Mouse (Mus musculus): ENCODE results near the gene Myl7. TPM values are rescaled to one million over a fixed set of nuclear protein-coding genes. Genes with fewer than 3 reads are reported as not detected.

Myl7 gene
- total RNA-seq, 2 experiments from 2014 or later = not detected

DNA sequence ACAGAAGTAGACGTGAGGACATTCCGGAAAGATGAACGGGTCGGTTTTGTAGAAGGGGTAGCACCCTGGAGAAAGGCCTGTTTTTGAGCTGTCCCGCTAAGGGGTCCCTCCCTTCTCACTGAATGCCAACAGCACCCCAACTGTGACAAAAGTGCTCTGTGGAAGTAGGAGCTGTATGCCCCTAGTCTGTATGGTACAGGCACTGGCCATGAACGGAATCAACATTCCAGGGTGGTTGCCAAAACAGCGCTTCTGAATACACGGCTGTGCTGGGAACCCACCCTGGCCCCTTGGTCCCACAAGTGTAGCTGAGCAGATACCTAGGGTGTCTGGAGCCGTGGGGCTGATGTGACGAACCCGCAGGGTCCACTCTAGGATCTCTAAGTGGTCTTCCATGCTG, 25.9 kb downstream of the Myl7 start:
- no peak for DNase-seq
- intact Hi-C loops (cut with DNase I; ENCODE audit: low total_unique reads) = no loop called here

GRCm38 (mm10) chr11:5870069-5870468, 28.5 kb downstream of the Myl7 start:
- peak; percentile 54 for DNase-seq
- intact Hi-C loops (cut with DNase I; ENCODE audit: low total_unique reads) = no loop called here

DNA sequence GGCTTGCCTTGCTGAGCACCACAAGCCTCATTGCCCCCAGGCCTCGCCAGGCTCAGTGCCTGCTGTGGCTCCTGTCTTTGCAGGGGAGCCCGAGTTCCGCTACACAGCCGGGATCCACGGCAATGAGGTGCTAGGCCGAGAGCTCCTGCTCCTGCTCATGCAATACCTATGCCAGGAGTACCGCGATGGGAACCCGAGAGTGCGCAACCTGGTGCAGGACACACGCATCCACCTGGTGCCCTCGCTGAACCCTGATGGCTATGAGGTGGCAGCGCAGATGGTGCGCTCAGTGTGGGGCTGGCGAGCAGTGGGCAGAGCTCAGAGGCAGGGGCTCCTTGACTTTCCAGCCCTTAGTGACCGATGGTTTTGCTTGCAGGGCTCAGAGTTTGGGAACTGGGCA, 29.3 kb downstream of the Myl7 start:
- intact Hi-C loops (cut with DNase I; ENCODE audit: low total_unique reads) = no loop called here
- DNase-seq = no peak

DNA sequence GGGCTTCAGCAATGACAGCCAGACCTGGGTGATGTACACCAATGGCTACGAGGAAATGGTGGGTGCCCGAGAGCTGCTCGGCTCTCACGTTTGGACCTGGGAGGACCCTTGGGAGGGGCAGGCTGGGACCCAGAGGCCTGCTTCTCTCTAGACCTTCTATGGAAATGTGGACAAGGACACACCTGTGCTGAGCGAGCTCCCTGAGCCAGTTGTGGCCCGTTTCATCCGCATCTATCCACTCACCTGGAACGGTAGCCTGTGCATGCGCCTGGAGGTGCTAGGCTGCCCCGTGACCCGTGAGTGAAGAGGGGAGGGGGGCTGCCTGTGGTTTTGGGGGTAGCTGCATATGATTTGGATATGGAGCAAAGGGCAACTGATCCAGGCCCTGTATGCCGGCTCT, 30.3 kb downstream of the Myl7 start:
- intact Hi-C loops (cut with DNase I; ENCODE audit: low total_unique reads) = no loop called here
- no peak for DNase-seq

- intact Hi-C loops (cut with DNase I; ENCODE audit: low total_unique reads) = no loop called here
- DNase-seq = no peak
These were observed 31.4 kb downstream of the Myl7 start for GRCm38 (mm10) chr11:5867196-5867595.

GRCm38 (mm10) chr11:5862394-5863105, 36.0 kb downstream of the Myl7 start:
- intact Hi-C loops (cut with DNase I; ENCODE audit: low total_unique reads) = no loop called here
- DNase-seq = no peak

DNA sequence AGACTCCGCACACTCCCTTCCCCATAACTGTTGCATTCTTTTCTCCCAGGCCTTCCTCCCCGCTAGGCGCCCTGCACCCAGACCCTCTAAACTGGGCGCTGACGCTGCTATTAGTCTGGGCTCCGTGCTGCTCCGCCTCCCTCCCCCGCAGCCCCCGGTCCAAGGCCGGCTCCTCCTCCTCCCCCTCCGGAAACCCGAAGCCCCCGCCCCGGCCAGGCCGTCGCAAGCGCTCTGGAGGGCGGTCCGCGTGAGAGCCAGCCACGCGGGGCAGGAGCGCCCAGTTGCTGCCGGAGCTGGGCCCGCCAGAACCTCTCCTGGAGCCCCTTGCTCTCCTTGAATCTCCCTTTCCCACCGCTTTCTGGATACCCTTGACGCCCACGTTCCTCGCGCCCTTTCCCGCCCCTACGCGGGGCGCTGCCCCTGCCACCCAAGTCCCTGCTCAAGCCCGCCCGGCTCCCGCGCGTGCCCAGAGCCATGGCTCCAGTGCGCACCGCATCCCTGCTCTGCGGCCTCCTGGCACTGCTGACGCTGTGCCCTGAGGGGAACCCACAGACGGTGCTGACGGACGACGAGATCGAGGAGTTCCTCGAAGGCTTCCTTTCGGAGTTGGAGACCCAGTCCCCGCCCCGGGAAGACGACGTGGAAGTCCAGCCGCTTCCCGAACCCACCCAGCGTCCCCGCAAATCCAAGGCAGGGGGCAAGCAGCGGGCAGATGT, 36.7 kb downstream of the Myl7 start, which contains the start of gene Aebp1:
TSS of gene Aebp1 (plus strand) at position 270 of the 716 bp plus-strand sequence.
- DNase-seq = peak; percentile 78
- intact Hi-C loops (cut with DNase I; ENCODE audit: low total_unique reads) = no loop called here

DNA sequence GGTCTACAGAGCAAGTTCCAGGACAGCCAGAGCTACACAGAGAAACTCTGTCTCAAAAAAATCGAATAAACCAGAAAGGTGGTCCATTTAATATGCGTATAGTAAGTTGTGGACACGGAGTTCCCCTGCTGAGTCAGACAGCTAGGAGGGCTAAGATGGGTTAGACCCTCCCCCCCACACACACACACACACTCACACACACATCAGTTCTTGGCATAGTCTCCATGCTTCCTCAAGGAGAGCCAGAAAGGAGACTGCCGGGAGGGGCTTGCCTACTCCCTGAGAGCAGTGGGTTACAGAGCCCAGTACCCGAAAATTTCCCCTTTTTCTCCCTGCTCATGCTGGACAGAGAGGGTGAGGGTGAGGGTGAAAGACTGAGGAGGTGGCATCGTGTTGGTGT, 37.9 kb downstream of the Myl7 start:
- DNase-seq = no peak
- intact Hi-C loops (cut with DNase I; ENCODE audit: low total_unique reads) = no loop called here

GRCm38 (mm10) chr11:5859883-5860550, 38.6 kb downstream of the Myl7 start:
- intact Hi-C loops (cut with DNase I; ENCODE audit: low total_unique reads) = no loop called here
- no peak for DNase-seq

DNA sequence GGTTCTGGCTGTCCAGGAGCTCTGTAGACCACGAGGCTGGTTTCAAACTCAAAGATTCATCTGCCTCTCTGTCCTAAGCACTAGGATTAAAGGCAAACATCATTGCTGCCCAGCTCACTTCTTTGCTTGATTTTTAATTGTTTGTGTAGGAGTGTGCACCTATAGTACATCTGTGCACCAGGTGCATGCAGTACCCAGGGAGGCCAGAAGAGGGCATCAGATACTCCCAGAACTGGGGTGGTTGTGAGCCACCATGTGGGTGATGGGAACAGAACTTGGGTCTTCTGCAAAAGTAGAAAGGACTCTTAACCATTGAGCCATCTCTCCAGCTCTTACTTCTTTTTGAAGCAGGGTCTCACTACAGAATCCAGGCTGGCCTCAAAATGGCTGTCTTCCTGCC, 39.9 kb downstream of the Myl7 start:
- intact Hi-C loops (cut with DNase I; ENCODE audit: low total_unique reads) = no loop called here

DNA sequence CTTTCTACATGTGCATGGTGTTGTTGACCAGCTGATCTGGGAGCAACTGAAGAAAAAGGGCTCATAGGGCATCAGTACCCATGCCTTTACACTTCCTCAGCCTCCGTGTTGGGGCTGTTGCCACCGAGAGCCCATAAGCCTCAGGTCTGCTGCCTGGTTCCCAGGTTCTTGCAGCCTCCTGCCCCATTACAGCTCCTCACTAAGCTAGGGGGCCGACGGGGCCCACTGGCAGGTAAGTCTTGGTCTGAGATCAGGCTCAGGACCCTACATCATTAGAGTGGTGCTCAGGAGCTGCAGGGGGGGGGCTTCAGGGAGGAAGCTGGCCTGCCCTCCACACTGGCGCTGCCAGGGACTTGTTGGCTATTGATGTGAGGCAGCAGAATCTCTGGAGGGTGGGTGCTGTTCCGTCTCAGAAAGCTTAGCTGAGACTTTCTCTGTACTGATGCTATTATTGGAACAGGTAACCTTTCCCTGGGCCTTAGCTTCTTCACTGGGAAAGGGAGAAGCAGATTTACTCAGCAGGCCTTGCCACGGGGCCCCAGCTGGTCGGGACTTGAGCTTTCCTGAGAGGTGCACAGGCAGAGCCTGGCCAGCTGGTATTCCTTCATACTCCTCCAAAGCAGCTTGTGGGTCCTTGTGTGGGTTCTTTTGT, 42.0 kb downstream of the Myl7 start:
- intact Hi-C loops (cut with DNase I; ENCODE audit: low total_unique reads) = no loop called here
- no peak for DNase-seq

More for the DNA sequence above, 39.9 kb downstream of the Myl7 start:
- DNase-seq = no peak

GRCm38 (mm10) chr11:5855902-5856301, 42.7 kb downstream of the Myl7 start:
- intact Hi-C loops (cut with DNase I; ENCODE audit: low total_unique reads) = no loop called here
- DNase-seq = peak; percentile 82

DNA sequence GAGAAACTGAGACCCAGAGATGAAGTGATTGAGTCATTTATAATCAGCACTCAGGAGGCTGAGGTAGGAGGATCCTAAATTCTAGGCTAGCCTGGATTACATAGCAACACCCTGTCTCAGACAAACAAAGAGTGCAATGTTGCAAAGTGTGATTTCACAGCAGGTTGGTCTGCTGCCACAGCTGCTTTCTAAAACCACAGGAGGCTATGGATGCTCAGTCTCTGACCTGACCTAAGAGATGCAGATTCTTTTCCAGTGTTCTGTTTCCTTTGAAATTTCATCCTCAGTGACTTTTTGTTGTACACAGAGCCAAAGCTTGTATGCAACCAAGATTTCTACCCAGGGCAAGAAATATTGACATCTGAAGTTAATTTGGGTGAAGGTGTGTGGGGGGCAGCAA, 43.1 kb downstream of the Myl7 start:
- no peak for DNase-seq
- intact Hi-C loops (cut with DNase I; ENCODE audit: low total_unique reads) = no loop called here

DNA sequence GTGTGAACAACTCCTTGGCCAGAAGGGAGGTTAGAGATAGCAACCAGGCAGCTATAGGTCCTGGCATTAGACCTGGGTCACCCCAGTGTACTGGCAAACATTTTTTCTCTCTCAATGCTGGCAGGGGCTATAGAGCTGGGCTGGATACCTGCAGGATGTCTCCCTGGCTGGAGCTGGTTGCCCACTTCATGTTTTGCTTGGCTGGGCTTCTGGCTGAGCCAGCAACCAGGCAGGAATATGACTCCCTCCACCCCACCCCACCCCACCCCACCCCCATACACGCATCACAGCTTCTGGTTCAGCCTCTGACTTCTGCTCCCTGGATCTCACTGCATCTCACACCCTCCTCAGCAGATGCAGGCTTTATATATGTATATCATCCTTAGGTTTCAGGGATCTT, 46.3 kb downstream of the Myl7 start:
- intact Hi-C loops (cut with DNase I; ENCODE audit: low total_unique reads) = no loop called here
- DNase-seq = no peak

GRCm38 (mm10) chr11:5851021-5851736, 47.4 kb downstream of the Myl7 start:
- intact Hi-C loops (cut with DNase I; ENCODE audit: low total_unique reads) = no loop called here
- no peak for DNase-seq

- DNase-seq = no peak
- intact Hi-C loops (cut with DNase I; ENCODE audit: low total_unique reads) = no loop called here
These were observed 48.1 kb downstream of the Myl7 start for GRCm38 (mm10) chr11:5850452-5850851.

DNA sequence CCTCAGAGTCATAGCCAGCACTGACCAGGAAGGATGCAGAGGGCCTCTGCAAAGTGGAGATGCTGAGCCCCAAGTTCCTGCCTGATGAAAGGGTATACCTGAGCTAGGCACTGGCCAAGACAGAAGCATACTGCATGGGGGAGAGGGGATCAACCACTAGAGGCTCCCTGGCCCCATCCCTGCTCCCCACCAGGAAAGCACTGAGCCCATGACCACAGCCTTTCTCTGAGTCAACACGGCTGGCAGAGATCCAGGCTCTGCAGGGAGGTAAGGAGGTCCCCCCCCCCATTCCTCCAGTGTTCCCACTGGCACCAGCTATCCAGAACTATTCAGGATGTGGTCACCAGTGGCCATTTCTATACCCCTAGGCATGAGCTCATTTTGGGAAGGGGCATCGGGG, 49.3 kb downstream of the Myl7 start:
- no peak for DNase-seq
- intact Hi-C loops (cut with DNase I; ENCODE audit: low total_unique reads) = loop anchor here (5.0 kb wide), 1 partner anchor 33 kb away; no protein-coding TSS in a partner anchor

- peak; percentile 62 for DNase-seq
- intact Hi-C loops (cut with DNase I; ENCODE audit: low total_unique reads) = loop anchor here (5.0 kb wide), 1 partner anchor 34 kb away; no protein-coding TSS in a partner anchor
These were observed 49.8 kb downstream of the Myl7 start for GRCm38 (mm10) chr11:5848741-5849140.

DNA sequence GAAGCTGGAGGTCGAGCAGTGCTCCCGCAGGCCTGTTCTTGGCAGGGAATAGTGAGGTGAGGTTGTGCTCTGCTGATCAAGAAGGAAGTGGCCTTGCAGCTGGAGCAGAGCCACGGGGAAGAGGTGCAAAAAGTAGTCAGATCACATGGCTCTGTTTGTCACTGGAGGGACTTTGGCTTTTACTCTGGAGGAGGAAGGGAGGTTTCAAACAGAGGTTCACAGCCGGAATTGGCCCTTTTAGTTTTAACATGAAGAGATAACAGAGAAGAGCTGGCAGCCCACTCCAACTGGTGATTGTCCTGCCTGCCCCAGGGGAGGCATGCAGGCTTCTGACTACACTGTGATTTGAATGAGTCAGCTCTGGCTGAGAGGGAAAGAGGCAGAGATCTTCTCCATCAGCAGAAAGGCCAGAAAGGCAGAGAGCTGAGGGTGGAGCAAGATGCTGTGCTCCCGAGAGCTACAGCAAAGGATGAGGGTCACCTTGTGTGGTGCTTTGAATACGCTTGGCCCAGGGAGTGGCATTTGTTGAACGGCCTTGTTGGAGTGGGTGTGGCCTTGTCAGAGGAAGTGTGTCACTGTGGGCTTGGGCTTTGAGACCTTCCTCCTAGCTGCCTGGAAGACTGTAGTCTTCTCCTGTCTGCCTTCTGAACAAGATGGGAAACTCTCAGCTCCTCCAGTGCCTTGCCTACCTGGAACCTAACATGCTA, 51.8 kb downstream of the Myl7 start:
- no peak for DNase-seq
- intact Hi-C loops (cut with DNase I; ENCODE audit: low total_unique reads) = loop anchor here (5.0 kb wide), 1 partner anchor 36 kb away; no protein-coding TSS in a partner anchor

All from gastrocnemius, postnatal 14 days (tissue).